ENCODE assay signal across 9 mouse cellular contexts in the genomic region with DNA sequence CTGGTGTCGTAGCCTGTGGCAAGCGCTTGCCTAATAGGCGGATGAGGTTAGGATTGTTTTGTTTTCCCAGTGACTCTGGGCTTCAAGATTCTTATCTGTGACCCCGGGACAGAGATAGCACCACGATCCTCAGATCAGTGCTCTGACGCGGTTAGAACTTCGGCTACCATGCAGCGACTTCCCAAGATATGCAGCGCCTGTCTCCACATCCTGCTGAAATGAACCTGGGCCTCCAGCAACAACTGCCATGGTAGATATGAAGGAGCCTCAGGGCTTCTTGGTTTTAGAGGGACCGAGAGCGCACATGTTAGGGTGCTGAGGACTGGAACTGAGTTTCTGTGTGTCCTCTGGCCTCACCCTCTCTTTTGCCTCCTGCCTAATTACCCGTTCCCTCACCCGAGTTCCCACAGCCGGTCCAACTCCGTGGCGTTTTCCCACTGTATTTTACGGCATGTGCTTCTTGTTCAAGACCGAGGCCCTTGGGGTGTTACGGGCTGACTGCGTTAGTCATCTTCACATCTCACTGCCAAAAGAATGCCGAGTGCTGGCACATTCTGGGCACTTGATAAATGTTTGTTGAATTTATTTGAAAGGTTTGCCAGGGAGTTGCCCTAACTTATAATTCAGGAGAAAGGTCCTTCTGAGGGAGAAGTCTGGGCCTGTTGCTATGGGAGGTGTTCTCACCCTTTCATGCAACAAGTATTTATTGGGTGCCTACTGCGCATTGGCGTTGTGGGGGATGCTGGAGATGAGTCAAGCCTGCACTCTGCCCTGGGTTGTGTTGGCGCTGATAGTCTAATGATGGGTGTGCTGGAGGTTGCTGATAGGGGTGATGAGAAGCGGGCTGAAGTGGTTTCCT. TPM values are rescaled to one million over a fixed set of nuclear protein-coding genes. Genes with fewer than 3 reads are reported as not detected.
DNase-seq lines count a peak whose midpoint lies in the region; ATAC-seq lines count a peak whose summit lies in the region.
"Had no signal": no experiment of that assay in that cellular context is flagged by ENCODE, and none has a peak within 500 bp of the region (broad histone marks: within the 10 kb centered on the region; RNA-seq: fewer than 3 reads in every experiment).

No protein-coding gene starts in this region.

- no peak overlapping the region for H3K4me3 ChIP-seq in lung, embryonic 16.5 days (ENCODE audit: low read length)
- H3K4me3 ChIP-seq: limb, embryonic 13.5 days had no signal

- no peak overlapping the region for H3K27ac ChIP-seq in lung, embryonic 16.5 days (ENCODE audit: low read length)
- H3K27ac ChIP-seq: limb, embryonic 13.5 days had no signal

- no peak overlapping the region for H3K9ac ChIP-seq in lung, embryonic 16.5 days (ENCODE audit: low read length)
- H3K9ac ChIP-seq: limb, embryonic 13.5 days had no signal

- peak; percentile 61 to 84 for DNase-seq in urinary bladder, adult 18-20 months (ENCODE audit: low spot score in 2 of 2)
- DNase-seq in urinary bladder, postnatal 10 days (ENCODE audit: low spot score) = no peak
- DNase-seq in fat pad, adult 2 months (ENCODE audit: extremely low read depth, low read depth, low spot score) = peak; percentile 100
- no peak for DNase-seq in layer of hippocampus, postnatal 25 days (ENCODE audit: extremely low spot score in 1 of 2, low spot score in 1 of 2)
- DNase-seq in right cerebral cortex, postnatal 10 days (ENCODE audit: low spot score in 2 of 2) = no peak
- no peak for DNase-seq in gastrocnemius, postnatal 14 days

- 42% methylated on average over 26 of the region's 26 CpGs for WGBS in lung, embryonic 16.5 days

- H3K9me3 ChIP-seq in lung, embryonic 16.5 days (ENCODE audit: control insufficient read depth, low read length) = no peaks in the 10 kb centered on the region
- H3K9me3 ChIP-seq: limb, embryonic 13.5 days had no signal

- H3K4me2 ChIP-seq in lung, embryonic 16.5 days (ENCODE audit: low read depth, low read length) = no peak overlapping the region
- H3K4me2 ChIP-seq: limb, embryonic 13.5 days had no signal

- intact Hi-C loops in gastrocnemius, postnatal 14 days (cut with DNase I; ENCODE audit: low total_unique reads) = no loop called here

- no peaks in the 10 kb centered on the region for H3K27me3 ChIP-seq in lung, embryonic 16.5 days (ENCODE audit: control insufficient read depth, insufficient read depth, low read depth, low read length)
- H3K27me3 ChIP-seq: limb, embryonic 13.5 days had no signal

- 0 out of 2 replicates have a peak, but pooled peaks have one; percentile 27 for ATAC-seq in lung, embryonic 16.5 days (ENCODE audit: low read depth)
- ATAC-seq in cerebellum, adult (ENCODE audit: insufficient number of reproducible peaks, low FRiP score, low TSS enrichment) = no peak

- no peaks in the 10 kb centered on the region; the same call in 1 of the 2 replicates for H3K4me1 ChIP-seq in lung, embryonic 16.5 days (replicated peaks; ENCODE audit: control insufficient read depth, insufficient read depth, low read length)
- H3K4me1 ChIP-seq: limb, embryonic 13.5 days had no signal

- no peaks in the 10 kb centered on the region for H3K36me3 ChIP-seq in lung, embryonic 16.5 days (ENCODE audit: control insufficient read depth, insufficient read depth, low read length)
- H3K36me3 ChIP-seq: limb, embryonic 13.5 days had no signal

RNA-seq across cellular contexts. Expression of gene Aff1, which starts 45.3 kb away (rescaled TPM):
- polyA plus RNA-seq in lung, embryonic 16.5 days (2015; fragmentation: Nextera tagmentation; extraction: Ambion mirVana) = 8.3 and 8.4 TPM in 2 replicates
- total RNA-seq in layer of hippocampus, postnatal 25 days (2021) = 10 to 100 TPM; 14.1 to 14.2 TPM
- 10 to 100 TPM; 26.3 to 45.5 TPM for total RNA-seq in gastrocnemius, postnatal 14 days (2021)

Comparison
In these comparisons a context has a peak if more than half of its experiments do, and no peak if none do; other contexts are left out.
1. DNase-seq: peak in urinary bladder, adult 18-20 months (2 of 2) and fat pad, adult 2 months (single experiment); none in urinary bladder, postnatal 10 days (single experiment), layer of hippocampus, postnatal 25 days (0 of 2), right cerebral cortex, postnatal 10 days (0 of 2) and gastrocnemius, postnatal 14 days (single experiment).